Mouse (Mus musculus): Measurements from ENCODE around the gene Cenpo. TPM values are rescaled to one million over a fixed set of nuclear protein-coding genes. Genes with fewer than 3 reads are reported as not detected.

Gene Cenpo
- polyA plus RNA-seq (2014; fragmentation: Nextera tagmentation; extraction: Ambion mirVana), result 20.6 and 24.4 TPM in 2 replicates

DNA sequence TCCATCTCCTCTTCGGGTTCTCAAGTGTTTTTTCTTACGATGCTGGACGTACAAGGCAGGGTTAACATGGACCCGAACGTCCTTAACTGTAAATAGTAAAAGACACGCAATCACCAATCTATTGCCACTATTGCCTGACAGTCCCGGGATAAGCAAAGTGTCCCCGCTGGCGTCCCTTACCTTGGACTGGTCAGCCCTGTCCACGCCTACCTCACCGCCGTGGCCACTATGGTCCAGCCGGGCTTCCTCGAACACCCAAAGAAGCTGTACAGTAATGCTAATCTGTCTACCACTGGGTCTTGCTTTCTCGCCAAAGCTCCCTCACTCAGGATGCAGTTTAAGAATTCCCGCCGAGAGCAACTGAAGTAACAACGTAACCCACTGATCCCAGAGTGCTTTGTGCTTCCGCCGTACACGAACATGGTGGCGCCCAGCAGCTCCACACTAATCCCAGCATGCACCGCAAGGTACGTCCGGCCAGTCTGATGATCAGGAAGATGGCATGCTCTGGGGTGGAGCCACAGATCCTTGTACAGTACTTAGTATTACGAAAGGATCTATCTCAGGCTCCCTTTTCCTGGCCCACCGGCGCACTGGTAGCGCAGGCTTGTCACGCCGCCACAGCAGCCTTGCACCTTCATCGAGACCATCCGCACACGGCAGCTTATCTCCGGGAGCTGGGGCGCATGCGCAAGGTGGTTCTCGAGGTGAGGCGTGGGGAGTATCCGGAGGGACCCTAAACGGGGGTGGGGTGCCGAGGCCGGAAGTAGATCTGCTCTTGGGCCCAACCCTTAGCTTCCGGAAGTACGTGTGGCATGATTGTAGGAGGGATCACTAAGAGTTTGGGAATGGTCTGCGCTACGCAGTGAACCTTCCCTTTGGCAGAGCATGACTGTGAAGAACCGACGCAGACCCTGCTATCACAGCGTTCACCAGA is at the start of gene Cenpo, which contains the start of gene Ptrhd1:
Gene Cenpo, minus strand, starts transcription at position 723 of the 937 bp plus-strand sequence.
Gene Ptrhd1, plus strand, starts transcription at position 456 of the 937 bp plus-strand sequence.
- peak within 1 kb of the TSS; percentile 64 for H3K4me3 ChIP-seq (ENCODE audit: low read depth, low read length)
- no peaks in the 10 kb centered on the region for H3K27me3 ChIP-seq (replicated peaks; ENCODE audit: control insufficient read depth, insufficient read depth, low read length)
- under 1% methylated on average over 50 of the region's 50 CpGs for WGBS
- peaks cover 10% of the 10 kb centered on the region for H3K4me1 ChIP-seq (replicated peaks; ENCODE audit: control insufficient read depth, insufficient read depth, low read length)
- H3K4me2 ChIP-seq, result peak within 1 kb of the TSS; percentile 79
- no peaks in the 10 kb centered on the region for H3K9me3 ChIP-seq (ENCODE audit: control insufficient read depth, low read length)
- peak within 1 kb of the TSS; percentile 92 for H3K27ac ChIP-seq (ENCODE audit: low read depth, low read length)
- ATAC-seq (replicated peaks; ENCODE audit: low FRiP score), result peak; percentile 97
- peak within 1 kb of the TSS; percentile 69 for H3K9ac ChIP-seq (ENCODE audit: low read depth, low read length)
- peaks cover 13% of the 10 kb centered on the region for H3K36me3 ChIP-seq (ENCODE audit: control insufficient read depth, insufficient read depth, low read length)
- peak; percentile 96 for DNase-seq (ENCODE audit: low spot score)

DNA sequence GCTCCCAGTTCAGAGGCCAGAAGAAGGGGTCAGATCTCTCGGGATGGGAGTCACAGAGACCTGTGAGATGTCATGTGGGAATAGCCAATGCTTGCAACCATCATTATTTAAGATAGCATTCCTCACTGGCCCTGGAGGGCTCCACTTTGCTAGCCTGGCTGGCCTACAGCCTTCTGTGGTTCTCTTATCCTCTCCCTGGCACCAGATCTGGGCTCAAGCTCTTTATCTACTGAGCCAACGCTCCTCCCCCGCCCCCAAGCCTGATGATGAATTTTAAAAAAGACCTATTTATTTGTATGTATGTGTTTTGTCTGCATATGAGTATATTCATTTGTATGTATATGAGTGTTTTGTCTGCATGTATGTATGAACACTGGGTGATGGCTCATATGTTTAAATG is 45.8 kb upstream of the Cenpo start:
- no peak overlapping the region for H3K4me3 ChIP-seq (ENCODE audit: low read depth, low read length)
- H3K9me3 ChIP-seq (ENCODE audit: control insufficient read depth, low read length), result no peaks in the 10 kb centered on the region
- H3K9ac ChIP-seq (ENCODE audit: low read depth, low read length), result no peak overlapping the region
- 80% methylated on average over 3 of the region's 3 CpGs for WGBS
- no peak for ATAC-seq (replicated peaks; ENCODE audit: low FRiP score)
- no peak overlapping the region for H3K4me2 ChIP-seq
- no peak for DNase-seq (ENCODE audit: low spot score)
- H3K27me3 ChIP-seq (replicated peaks; ENCODE audit: control insufficient read depth, insufficient read depth, low read length), result no peaks in the 10 kb centered on the region
- 0 out of 2 replicates have a peak, but pooled peaks cover 2% of the 10 kb centered on the region for H3K4me1 ChIP-seq (replicated peaks; ENCODE audit: control insufficient read depth, insufficient read depth, low read length)
- no peaks in the 10 kb centered on the region for H3K36me3 ChIP-seq (ENCODE audit: control insufficient read depth, insufficient read depth, low read length)
- no peak overlapping the region for H3K27ac ChIP-seq (ENCODE audit: low read depth, low read length)

DNA sequence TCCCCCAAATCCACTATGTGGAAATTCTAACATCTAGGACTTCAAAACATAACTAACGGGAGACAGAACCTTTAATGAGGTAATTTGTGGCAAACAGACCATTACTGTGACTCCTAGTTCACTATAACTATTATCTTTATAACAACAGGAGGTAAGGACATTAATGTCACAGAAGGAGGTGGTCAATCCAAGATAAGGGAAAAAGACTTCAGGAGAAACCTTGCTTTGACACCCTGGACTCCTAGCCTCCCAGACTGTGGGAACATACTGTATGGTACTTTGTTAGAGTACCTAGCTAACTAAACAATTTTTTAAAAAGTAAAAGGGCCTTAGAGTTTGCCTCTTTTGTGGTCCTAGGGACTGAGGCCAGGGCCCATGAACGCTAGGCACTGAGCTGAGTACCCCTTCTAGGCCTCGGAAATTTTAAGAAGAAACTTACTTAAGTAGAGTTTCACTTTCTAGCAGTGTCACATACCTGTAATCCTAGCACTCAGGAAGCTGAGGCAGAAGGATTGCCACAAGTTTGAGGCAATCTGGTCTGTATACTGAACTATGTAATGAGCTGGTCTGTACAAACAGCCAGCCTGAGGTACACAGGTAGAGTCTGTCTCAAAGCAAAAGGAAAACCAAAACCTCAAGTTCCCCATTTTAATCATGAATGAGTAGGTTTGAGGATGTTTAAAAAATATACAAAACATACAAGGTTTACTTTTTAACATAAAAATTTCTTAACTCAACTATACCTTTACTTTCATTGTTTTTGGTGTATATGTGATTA is 45.1 kb upstream of the Cenpo start:
- no peak for ATAC-seq (replicated peaks; ENCODE audit: low FRiP score)
- 82% methylated on average over 3 of the region's 3 CpGs for WGBS
- no peak overlapping the region for H3K4me3 ChIP-seq (ENCODE audit: low read depth, low read length)
- no peak overlapping the region for H3K27ac ChIP-seq (ENCODE audit: low read depth, low read length)
- H3K27me3 ChIP-seq (replicated peaks; ENCODE audit: control insufficient read depth, insufficient read depth, low read length), result no peaks in the 10 kb centered on the region
- H3K4me2 ChIP-seq, result no peak overlapping the region
- no peak for DNase-seq (ENCODE audit: low spot score)
- no peak overlapping the region for H3K9ac ChIP-seq (ENCODE audit: low read depth, low read length)
- no peaks in the 10 kb centered on the region for H3K36me3 ChIP-seq (ENCODE audit: control insufficient read depth, insufficient read depth, low read length)
- 0 out of 2 replicates have a peak, but pooled peaks cover 2% of the 10 kb centered on the region for H3K4me1 ChIP-seq (replicated peaks; ENCODE audit: control insufficient read depth, insufficient read depth, low read length)
- no peaks in the 10 kb centered on the region for H3K9me3 ChIP-seq (ENCODE audit: control insufficient read depth, low read length)

DNA sequence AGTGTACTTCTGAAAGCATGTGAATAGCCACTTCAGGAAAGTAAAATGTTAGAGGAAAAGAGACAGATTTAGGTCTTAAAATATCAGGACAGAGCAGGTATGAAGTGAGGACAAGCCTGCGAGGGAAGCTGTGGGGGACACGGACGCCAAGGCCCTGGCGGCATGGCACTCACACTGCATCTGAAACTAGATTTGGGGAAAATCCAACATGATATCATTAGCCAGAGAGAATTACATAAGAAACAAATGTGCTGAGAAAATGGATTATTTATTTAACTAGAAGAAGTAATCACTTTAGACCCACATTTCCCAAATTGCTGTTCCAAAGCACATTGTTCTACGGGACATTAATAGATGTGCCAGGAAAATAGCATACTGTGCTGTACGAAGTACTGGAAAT is 37.0 kb upstream of the Cenpo start:
- no peak overlapping the region for H3K9ac ChIP-seq (ENCODE audit: low read depth, low read length)
- 89% methylated on average over 6 of the region's 6 CpGs for WGBS
- no peaks in the 10 kb centered on the region for H3K4me1 ChIP-seq (replicated peaks; ENCODE audit: control insufficient read depth, insufficient read depth, low read length)
- ATAC-seq (replicated peaks; ENCODE audit: low FRiP score), result no peak
- H3K9me3 ChIP-seq (ENCODE audit: control insufficient read depth, low read length), result no peaks in the 10 kb centered on the region
- H3K4me3 ChIP-seq (ENCODE audit: low read depth, low read length), result no peak overlapping the region
- no peak overlapping the region for H3K4me2 ChIP-seq
- no peak for DNase-seq (ENCODE audit: low spot score)
- H3K36me3 ChIP-seq (ENCODE audit: control insufficient read depth, insufficient read depth, low read length), result no peaks in the 10 kb centered on the region
- H3K27me3 ChIP-seq (replicated peaks; ENCODE audit: control insufficient read depth, insufficient read depth, low read length), result no peaks in the 10 kb centered on the region
- no peak overlapping the region for H3K27ac ChIP-seq (ENCODE audit: low read depth, low read length)

DNA sequence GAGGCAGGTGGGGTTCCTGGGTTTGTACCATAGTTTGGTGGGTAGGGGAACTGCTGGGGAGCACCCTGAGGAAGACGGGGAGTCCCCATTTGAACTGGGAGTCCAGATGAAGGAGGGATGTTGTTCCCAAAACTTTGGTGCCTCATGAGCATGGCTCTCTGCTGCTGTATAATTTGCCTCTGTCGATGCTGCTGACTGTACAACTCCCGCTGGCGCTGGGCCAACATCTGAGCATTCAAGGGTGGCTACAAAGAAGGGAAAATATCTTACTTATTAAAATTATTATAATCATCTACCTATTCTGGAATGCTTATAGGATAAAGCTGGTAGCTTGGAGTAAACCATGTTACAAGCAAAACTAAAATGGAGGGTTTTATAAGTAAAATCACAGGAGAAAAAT is 33.7 kb upstream of the Cenpo start:
- Histone ChIP-seq H3K36me3 (ENCODE audit: control insufficient read depth, insufficient read depth, low read length) (no peaks in the 10 kb centered on the region), H3K4me2 (no peak overlapping the region), H3K4me1 (replicated peaks; ENCODE audit: control insufficient read depth, insufficient read depth, low read length) (no peaks in the 10 kb centered on the region), H3K9me3 (ENCODE audit: control insufficient read depth, low read length) (no peaks in the 10 kb centered on the region), H3K4me3 (ENCODE audit: low read depth, low read length) (no peak overlapping the region), H3K27ac (ENCODE audit: low read depth, low read length) (no peak overlapping the region), H3K27me3 (replicated peaks; ENCODE audit: control insufficient read depth, insufficient read depth, low read length) (no peaks in the 10 kb centered on the region), H3K9ac (ENCODE audit: low read depth, low read length) (no peak overlapping the region)
- DNase-seq (ENCODE audit: low spot score) (no peak), ATAC-seq (replicated peaks; ENCODE audit: low FRiP score) (no peak)
- 92% methylated on average over 4 of the region's 4 CpGs for WGBS

DNA sequence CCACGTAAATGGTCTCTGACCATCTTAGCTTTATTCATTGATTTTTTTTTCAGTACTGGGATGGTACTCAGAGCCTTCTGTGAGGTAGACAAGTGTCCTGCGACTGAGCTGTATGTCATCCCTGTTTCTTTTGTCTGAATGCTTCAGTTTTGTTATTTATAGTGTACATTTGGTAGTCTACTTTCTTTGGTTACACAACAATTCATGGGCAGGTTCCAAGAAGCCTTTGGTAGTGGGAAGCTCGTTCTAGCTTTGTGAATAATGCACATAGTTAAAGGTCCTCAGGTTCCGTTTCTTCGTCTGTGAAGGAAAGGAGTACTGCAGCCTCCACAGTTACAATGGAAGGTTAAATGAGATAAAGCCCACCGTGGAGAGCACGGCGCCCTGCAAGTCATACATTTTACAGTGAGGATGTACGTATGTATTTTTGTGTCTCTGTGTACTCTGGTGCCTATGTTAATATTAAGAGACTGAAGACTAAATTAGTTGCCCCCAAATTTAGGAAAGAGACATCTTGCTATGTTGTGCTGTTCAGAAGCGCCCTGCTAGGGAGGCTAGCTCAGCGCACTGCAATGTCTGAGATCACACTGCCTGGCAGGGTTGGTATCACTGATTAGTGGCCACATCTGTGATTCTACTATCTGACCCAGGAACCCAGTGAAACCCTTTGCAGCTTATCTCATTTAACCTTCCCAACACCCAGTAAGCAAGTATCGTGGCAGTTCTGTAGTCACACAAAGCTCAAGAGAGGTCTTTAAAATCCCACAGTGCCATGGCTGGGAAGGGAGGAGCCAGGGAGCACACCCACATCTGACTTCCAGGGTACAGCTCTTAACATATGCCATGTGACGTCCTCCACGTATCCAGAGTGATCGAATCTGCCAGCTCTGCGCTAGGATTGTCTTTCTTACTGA is 18.9 kb upstream of the Cenpo start:
- ATAC-seq (replicated peaks; ENCODE audit: low FRiP score), result peak; percentile 99
- 0 out of 2 replicates have a peak overlapping the region, but pooled peaks have one; percentile 37 for H3K9ac ChIP-seq (ENCODE audit: low read depth, low read length)
- peaks cover 5% of the 10 kb centered on the region; the same call in 1 of the 2 replicates for H3K4me1 ChIP-seq (replicated peaks; ENCODE audit: control insufficient read depth, insufficient read depth, low read length)
- DNase-seq (ENCODE audit: low spot score), result no peak
- WGBS, result 62% methylated on average over 16 of the region's 16 CpGs
- H3K4me3 ChIP-seq (ENCODE audit: low read depth, low read length), result no peak overlapping the region
- no peaks in the 10 kb centered on the region for H3K9me3 ChIP-seq (ENCODE audit: control insufficient read depth, low read length)
- H3K27ac ChIP-seq (ENCODE audit: low read depth, low read length), result peak overlapping the region; percentile 63
- no peaks in the 10 kb centered on the region for H3K36me3 ChIP-seq (ENCODE audit: control insufficient read depth, insufficient read depth, low read length)
- H3K27me3 ChIP-seq (replicated peaks; ENCODE audit: control insufficient read depth, insufficient read depth, low read length), result no peaks in the 10 kb centered on the region
- H3K4me2 ChIP-seq, result peak overlapping the region; percentile 47

DNA sequence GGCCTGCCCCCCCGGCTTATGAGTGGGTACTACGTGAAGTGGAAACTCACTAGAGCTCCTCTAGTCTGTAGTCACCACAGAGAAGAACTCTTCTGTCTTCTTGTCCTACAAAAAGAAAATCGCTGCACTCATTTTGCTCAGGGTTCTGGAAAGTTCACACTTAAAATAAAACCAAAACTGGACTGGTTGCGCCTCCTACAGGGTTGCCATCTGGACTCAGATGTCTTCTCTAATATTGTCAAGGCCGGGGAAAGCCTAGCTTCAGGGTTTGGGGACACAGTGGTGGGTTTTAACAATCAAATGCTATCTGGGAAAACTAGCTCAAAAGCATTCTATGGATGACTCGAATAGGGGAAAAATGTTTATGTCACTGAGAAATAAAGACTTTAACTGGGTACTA is 15.7 kb upstream of the Cenpo start:
- no peak for DNase-seq (ENCODE audit: low spot score)
- no peaks in the 10 kb centered on the region for H3K9me3 ChIP-seq (ENCODE audit: control insufficient read depth, low read length)
- H3K4me2 ChIP-seq, result no peak overlapping the region
- H3K36me3 ChIP-seq (ENCODE audit: control insufficient read depth, insufficient read depth, low read length), result no peaks in the 10 kb centered on the region
- peaks cover 5% of the 10 kb centered on the region; the same call in 1 of the 2 replicates for H3K4me1 ChIP-seq (replicated peaks; ENCODE audit: control insufficient read depth, insufficient read depth, low read length)
- no peak overlapping the region for H3K27ac ChIP-seq (ENCODE audit: low read depth, low read length)
- H3K4me3 ChIP-seq (ENCODE audit: low read depth, low read length), result no peak overlapping the region
- H3K27me3 ChIP-seq (replicated peaks; ENCODE audit: control insufficient read depth, insufficient read depth, low read length), result no peaks in the 10 kb centered on the region
- ATAC-seq (replicated peaks; ENCODE audit: low FRiP score), result no peak
- H3K9ac ChIP-seq (ENCODE audit: low read depth, low read length), result no peak overlapping the region
- 89% methylated on average over 6 of the region's 6 CpGs for WGBS

DNA sequence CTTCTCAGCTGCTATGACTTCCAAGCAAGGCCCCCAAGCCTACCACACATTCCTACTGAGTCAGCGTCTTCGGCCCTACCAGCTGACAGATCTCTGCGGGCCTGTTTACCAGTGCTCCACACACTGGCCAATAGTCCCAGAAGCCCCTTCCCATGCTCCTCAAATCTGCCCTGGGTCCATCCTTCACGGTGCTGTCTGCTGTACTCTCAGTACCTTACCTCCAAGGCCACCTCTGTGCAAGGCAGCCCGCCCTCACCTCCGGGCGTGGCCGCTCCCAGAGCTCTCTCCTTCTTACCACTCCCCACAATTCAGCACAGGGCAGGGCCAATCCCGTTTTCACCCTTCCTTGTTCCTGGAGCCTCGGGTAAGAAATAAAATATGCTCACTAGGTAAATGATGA is 11.6 kb upstream of the Cenpo start:
- WGBS, result 76% methylated on average over 10 of the region's 10 CpGs
- no peak for DNase-seq (ENCODE audit: low spot score)
- H3K36me3 ChIP-seq (ENCODE audit: control insufficient read depth, insufficient read depth, low read length), result no peaks in the 10 kb centered on the region

More for the DNA sequence above, 11.6 kb upstream of the Cenpo start:
- ATAC-seq (replicated peaks; ENCODE audit: low FRiP score), result no peak
- H3K9ac ChIP-seq (ENCODE audit: low read depth, low read length), result no peak overlapping the region
- no peaks in the 10 kb centered on the region for H3K27me3 ChIP-seq (replicated peaks; ENCODE audit: control insufficient read depth, insufficient read depth, low read length)
- no peak overlapping the region for H3K4me3 ChIP-seq (ENCODE audit: low read depth, low read length)
- H3K4me1 ChIP-seq (replicated peaks; ENCODE audit: control insufficient read depth, insufficient read depth, low read length), result no peaks in the 10 kb centered on the region
- no peak overlapping the region for H3K4me2 ChIP-seq
- no peak overlapping the region for H3K27ac ChIP-seq (ENCODE audit: low read depth, low read length)
- no peaks in the 10 kb centered on the region for H3K9me3 ChIP-seq (ENCODE audit: control insufficient read depth, low read length)

All from liver, embryonic 11.5 days (tissue).